Mouse (Mus musculus) liver, embryonic 12.5 days (tissue): ENCODE data around the gene Fam71f2. TPM values are rescaled to one million over a fixed set of nuclear protein-coding genes. Genes with fewer than 3 reads are reported as not detected.

ENCODE experiments used
- ATAC-seq: fragments of 200-750 bp; cut with Nextera tagmentation; 2 replicates; pipeline ENCODE4 v1.8.0; 2017; ENCODE audit warnings: moderate number of reproducible peaks, mild to moderate bottlenecking, moderate library complexity
- H3K27ac ChIP-seq: fragments of 300-500 bp; sonication (generic); 2 replicates; pipeline ENCODE4 v1.5.1; 2016; ENCODE audit warnings: mild to moderate bottlenecking
- H3K27me3 ChIP-seq: fragments of 300-500 bp; sonication (generic); replicated peaks from 2 replicates; pipeline ENCODE4 v1.6.1; 2016; ENCODE audit warnings: mild to moderate bottlenecking, moderate library complexity
- H3K36me3 ChIP-seq: fragments of 300-500 bp; sonication (generic); 2 replicates; pipeline ENCODE4 v1.6.1; 2016; ENCODE audit warnings: mild to moderate bottlenecking, moderate library complexity
- H3K4me1 ChIP-seq: fragments of 300-500 bp; sonication (generic); 2 replicates; pipeline ENCODE4 v1.6.1; 2016
- H3K4me2 ChIP-seq: fragments of 300-500 bp; sonication (generic); 2 replicates; pipeline ENCODE4 v1.6.1; 2016; ENCODE audit warnings: mild to moderate bottlenecking, moderate library complexity
- H3K4me3 ChIP-seq: fragments of 300-500 bp; sonication (generic); 2 replicates; pipeline ENCODE4 v1.5.1; 2016; ENCODE audit warnings: mild to moderate bottlenecking, moderate library complexity
- H3K9ac ChIP-seq: fragments of 300-500 bp; sonication (generic); 2 replicates; pipeline ENCODE4 v1.6.1; 2016; ENCODE audit warnings: mild to moderate bottlenecking, moderate library complexity
- H3K9me3 ChIP-seq: fragments of 300-500 bp; sonication (generic); replicated peaks from 2 replicates; pipeline ENCODE4 v1.6.1; 2016; ENCODE audit warnings: mild to moderate bottlenecking, moderate library complexity
- WGBS: fragments of 180-500 bp; shearing (Covaris S2); methylation state at CpG from one replicate; pipeline ENCODE4 v1.1.7; 2016; ENCODE audit not compliant: insufficient replicate concordance; 5-methylcytosine and 5-hydroxymethylcytosine counted together
- polyA plus RNA-seq: library from polyadenylated mRNA; unstranded; fragments of >200 nt; fragmentation: Nextera tagmentation; extraction: Ambion mirVana; gene quantifications from 2 replicates; pipeline ENCODE4 v1.2.1, GENCODE M21; 2016

Gene Fam71f2
- polyA plus RNA-seq, 1 experiment from 2014 or later = 0.31 TPM

DNA sequence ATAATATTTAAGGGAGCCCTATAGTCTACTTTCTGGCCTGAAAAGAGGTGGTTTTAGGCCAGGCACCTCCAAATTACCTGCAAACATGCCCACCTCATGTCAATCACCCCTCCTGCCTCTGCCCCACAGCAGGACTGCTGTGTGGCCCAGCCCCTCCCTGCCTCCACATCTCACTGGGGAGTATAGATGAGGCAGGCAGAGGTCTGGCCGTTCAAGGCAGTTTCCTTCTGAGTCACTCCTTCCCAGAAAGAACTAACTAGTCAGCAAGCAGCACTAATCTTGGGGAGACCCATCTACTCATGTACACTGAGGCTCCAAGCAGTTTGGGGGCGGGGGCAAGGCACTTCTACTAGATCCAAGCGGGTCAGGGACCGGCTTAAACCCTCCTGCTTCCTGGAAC, 32.3 kb upstream of the Fam71f2 start:
- 0 out of 2 replicates have a peak, but pooled peaks have one; percentile 20 for ATAC-seq
- Histone ChIP-seq H3K27ac (no peak overlapping the region), H3K4me1 (peaks cover 5% of the 10 kb centered on the region; the same call in 1 of the 2 replicates), H3K4me3 (no peak overlapping the region), H3K4me2 (no peak overlapping the region), H3K36me3 (no peaks in the 10 kb centered on the region), H3K9ac (no peak overlapping the region), H3K27me3 (0 out of 2 replicates have a peak, but pooled peaks cover 6% of the 10 kb centered on the region), H3K9me3 (no peaks in the 10 kb centered on the region)
- WGBS = 50% methylated on average over 4 of the region's 4 CpGs

- 47% methylated on average over 1 of the region's 1 CpGs for WGBS
- no peaks in the 10 kb centered on the region for H3K4me1 ChIP-seq
Observed at GRCm38 (mm10) chr6:29259418-29259817, 20.0 kb upstream of the Fam71f2 start.

GRCm38 (mm10) chr6:29261831-29262230, 17.6 kb upstream of the Fam71f2 start:
- no peak for ATAC-seq
- H3K4me2 ChIP-seq = no peak overlapping the region
- 54% methylated on average over 5 of the region's 5 CpGs for WGBS
- H3K27me3 ChIP-seq = 0 out of 2 replicates have a peak, but pooled peaks cover 16% of the 10 kb centered on the region
- H3K4me1 ChIP-seq = no peaks in the 10 kb centered on the region
- no peaks in the 10 kb centered on the region for H3K9me3 ChIP-seq
- H3K9ac ChIP-seq = no peak overlapping the region
- no peaks in the 10 kb centered on the region for H3K36me3 ChIP-seq
- H3K27ac ChIP-seq = no peak overlapping the region
- H3K4me3 ChIP-seq = no peak overlapping the region

More at GRCm38 (mm10) chr6:29259418-29259817, 20.0 kb upstream of the Fam71f2 start:
- no peak overlapping the region for H3K4me3 ChIP-seq
- no peak overlapping the region for H3K27ac ChIP-seq
- ATAC-seq = no peak
- no peak overlapping the region for H3K9ac ChIP-seq
- no peaks in the 10 kb centered on the region for H3K36me3 ChIP-seq
- H3K27me3 ChIP-seq = 0 out of 2 replicates have a peak, but pooled peaks cover 14% of the 10 kb centered on the region
- no peak overlapping the region for H3K4me2 ChIP-seq
- H3K9me3 ChIP-seq = no peaks in the 10 kb centered on the region

DNA sequence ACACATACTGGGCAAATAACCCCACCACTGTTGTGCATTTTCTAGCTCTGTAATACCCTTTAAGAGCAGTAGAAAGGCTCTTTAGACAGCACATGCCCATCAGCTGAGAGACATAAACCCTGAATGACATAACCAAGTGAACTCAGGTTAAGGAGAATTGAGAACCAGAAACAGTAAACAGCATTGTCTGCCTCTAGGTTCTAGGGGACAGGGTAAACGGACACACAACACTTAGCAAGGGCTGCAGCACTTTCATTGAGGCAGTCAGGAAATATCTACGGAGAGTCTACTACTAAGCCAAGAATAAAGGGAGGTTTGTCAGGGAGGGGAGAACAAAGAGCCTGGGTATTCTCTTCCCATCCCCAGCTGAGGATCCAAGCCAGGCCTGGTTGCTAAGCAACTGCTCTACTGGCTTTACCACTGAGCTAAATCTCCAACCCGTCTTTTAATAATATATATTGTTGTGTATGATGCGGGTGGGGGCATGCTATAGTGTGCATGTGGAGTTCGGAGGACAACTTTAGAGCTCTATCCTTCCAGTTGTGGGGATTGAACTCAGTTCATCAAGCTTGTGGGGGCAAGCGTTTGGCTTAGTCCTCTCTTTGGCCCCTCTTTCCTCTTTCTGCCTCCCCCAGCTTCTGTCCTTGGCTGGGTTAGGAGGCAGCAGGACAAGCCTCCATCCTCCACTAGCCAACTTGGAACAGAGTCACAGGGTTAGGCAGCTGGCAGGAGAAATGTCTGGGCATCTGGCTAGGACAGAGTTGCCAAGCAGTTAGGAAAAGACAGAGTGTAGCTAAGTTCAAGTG, 15.5 kb upstream of the Fam71f2 start:
- 0 out of 2 replicates have a peak, but pooled peaks cover 16% of the 10 kb centered on the region for H3K27me3 ChIP-seq
- WGBS = 59% methylated on average over 6 of the region's 6 CpGs
- H3K27ac ChIP-seq = no peak overlapping the region
- H3K36me3 ChIP-seq = no peaks in the 10 kb centered on the region
- H3K4me2 ChIP-seq = no peak overlapping the region
- no peaks in the 10 kb centered on the region for H3K4me1 ChIP-seq
- H3K9me3 ChIP-seq = no peaks in the 10 kb centered on the region
- no peak overlapping the region for H3K9ac ChIP-seq
- no peak for ATAC-seq
- H3K4me3 ChIP-seq = no peak overlapping the region

- Histone ChIP-seq H3K27me3 (0 out of 2 replicates have a peak, but pooled peaks cover 15% of the 10 kb centered on the region), H3K4me1 (no peaks in the 10 kb centered on the region), H3K9ac (no peak overlapping the region), H3K9me3 (no peaks in the 10 kb centered on the region), H3K4me3 (no peak overlapping the region), H3K27ac (no peak overlapping the region), H3K36me3 (no peaks in the 10 kb centered on the region), H3K4me2 (no peak overlapping the region)
- WGBS = 53% methylated on average over 3 of the region's 3 CpGs
- no peak for ATAC-seq
Observed at GRCm38 (mm10) chr6:29264456-29264781, 15.0 kb upstream of the Fam71f2 start.

DNA sequence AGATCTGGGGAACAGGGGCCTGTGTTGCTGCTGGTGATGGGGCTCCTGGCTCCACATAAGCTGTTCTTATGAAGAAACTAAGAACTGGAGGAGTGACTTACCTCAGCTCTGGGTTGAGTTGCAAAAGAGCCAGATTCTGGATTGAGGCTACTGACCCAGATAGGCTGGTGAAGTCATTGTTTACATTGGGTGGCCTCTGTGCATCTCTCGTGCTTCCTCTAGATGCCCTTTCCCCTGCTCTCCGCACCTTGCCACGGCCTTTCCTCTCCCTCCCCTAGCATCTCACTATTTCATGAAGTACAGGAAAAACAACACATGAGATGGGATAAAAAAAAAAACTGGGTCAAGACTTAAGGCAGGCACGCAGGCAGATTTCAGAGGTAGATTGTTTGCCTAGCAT, 12.5 kb upstream of the Fam71f2 start:
- Histone ChIP-seq H3K27ac (0 out of 2 replicates have a peak overlapping the region, but pooled peaks have one; percentile 26), H3K36me3 (no peaks in the 10 kb centered on the region), H3K27me3 (peaks cover 22% of the 10 kb centered on the region; the same call in 1 of the 2 replicates), H3K4me1 (peaks cover 8% of the 10 kb centered on the region; the same call in 1 of the 2 replicates), H3K9me3 (no peaks in the 10 kb centered on the region), H3K4me2 (no peak overlapping the region), H3K9ac (no peak overlapping the region), H3K4me3 (no peak overlapping the region)
- 52% methylated on average over 4 of the region's 4 CpGs for WGBS
- ATAC-seq = 0 out of 2 replicates have a peak, but pooled peaks have one; percentile 46

DNA sequence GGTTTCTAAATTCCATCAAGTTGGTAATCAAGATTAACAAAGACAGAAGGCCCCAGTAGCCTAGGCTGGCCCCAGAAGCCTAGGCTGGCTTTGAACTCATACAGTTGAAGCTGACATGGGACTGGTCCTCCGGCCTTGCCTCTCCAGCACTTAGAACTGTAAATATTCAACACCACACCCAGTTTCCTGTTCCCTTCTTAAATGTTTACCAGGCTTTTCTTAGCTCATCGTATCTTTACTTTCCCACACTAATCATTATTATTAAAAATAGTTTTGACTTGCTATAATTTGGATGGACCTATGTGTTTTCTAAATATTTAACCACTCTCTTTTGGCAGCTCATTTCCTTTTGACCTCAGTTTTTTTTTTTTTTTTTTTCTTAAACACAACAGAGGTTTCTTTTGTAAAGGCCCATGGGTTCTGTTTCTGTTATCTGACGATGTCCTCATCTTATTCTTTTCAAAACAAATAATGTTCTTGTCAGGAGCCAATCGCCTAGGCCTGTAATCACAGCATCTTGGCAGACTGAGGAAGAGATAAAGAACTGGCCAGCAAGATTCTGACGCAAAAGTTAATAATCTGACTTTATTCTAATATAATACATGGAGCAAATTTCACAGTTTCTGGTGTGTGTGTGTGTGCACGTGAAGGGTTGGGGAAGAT, 10.3 kb upstream of the Fam71f2 start:
- 60% methylated on average over 6 of the region's 6 CpGs for WGBS
- Histone ChIP-seq H3K27ac (no peak overlapping the region), H3K27me3 (peaks cover 17% of the 10 kb centered on the region; the same call in 1 of the 2 replicates), H3K4me1 (peaks cover 20% of the 10 kb centered on the region), H3K9ac (no peak overlapping the region), H3K36me3 (peaks cover under 1% of the 10 kb centered on the region; the same call in 1 of the 2 replicates), H3K4me2 (no peak overlapping the region), H3K4me3 (no peak overlapping the region), H3K9me3 (no peaks in the 10 kb centered on the region)
- no peak for ATAC-seq

DNA sequence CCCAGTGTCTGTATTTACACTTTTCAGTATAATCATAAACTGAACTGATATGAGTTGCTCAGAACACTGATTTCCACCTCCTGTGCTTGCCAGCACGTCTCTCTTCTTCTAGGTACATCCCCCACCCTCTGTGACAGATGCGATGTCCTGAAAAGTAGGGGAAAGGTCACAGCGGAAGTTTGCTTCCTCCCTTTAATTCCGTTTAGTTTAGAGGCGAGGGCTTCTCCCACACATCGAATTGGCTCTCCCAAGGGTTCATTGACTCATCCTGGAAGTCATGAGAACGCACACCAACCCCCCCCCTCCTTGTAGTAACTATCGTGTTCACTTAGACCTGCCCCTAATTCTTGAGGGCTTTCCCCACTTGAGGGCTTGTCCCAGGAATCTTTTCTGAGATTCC, 8.4 kb upstream of the Fam71f2 start:
- peak overlapping the region; percentile 49 for H3K4me2 ChIP-seq
- no peak for ATAC-seq
- peaks cover 19% of the 10 kb centered on the region for H3K36me3 ChIP-seq
- peak overlapping the region; percentile 56; the same call in 1 of the 2 replicates for H3K27ac ChIP-seq
- peak overlapping the region; percentile 27 for H3K4me3 ChIP-seq
- H3K9me3 ChIP-seq = no peaks in the 10 kb centered on the region
- peaks cover 22% of the 10 kb centered on the region for H3K4me1 ChIP-seq
- 0 out of 2 replicates have a peak overlapping the region, but pooled peaks have one; percentile 22 for H3K9ac ChIP-seq
- H3K27me3 ChIP-seq = peaks cover 13% of the 10 kb centered on the region; the same call in 1 of the 2 replicates
- 2% methylated on average over 8 of the region's 8 CpGs for WGBS

- H3K27ac ChIP-seq = peak within 1 kb of the TSS; percentile 78
- H3K4me3 ChIP-seq = peak within 1 kb of the TSS; percentile 72
- peaks cover 28% of the 10 kb centered on the region for H3K4me1 ChIP-seq
- under 1% methylated on average over 46 of the region's 46 CpGs for WGBS
- peak within 1 kb of the TSS; percentile 80 for H3K9ac ChIP-seq
- peak within 1 kb of the TSS; percentile 77 for H3K4me2 ChIP-seq
- peak; percentile 98 for ATAC-seq
- H3K27me3 ChIP-seq = peaks cover 13% of the 10 kb centered on the region; the same call in 1 of the 2 replicates
- no peaks in the 10 kb centered on the region for H3K9me3 ChIP-seq
- H3K36me3 ChIP-seq = peaks cover 25% of the 10 kb centered on the region
Observed at GRCm38 (mm10) chr6:29272312-29273072, 6.9 kb upstream of the Fam71f2 start, which contains the start of gene Hilpda. Hilpda (plus strand) TSS chr6:29272488.

- WGBS = 84% methylated on average over 5 of the region's 5 CpGs
- Histone ChIP-seq H3K27me3 (no peaks in the 10 kb centered on the region), H3K4me1 (peaks cover 27% of the 10 kb centered on the region), H3K27ac (no peak overlapping the region), H3K36me3 (peaks cover 25% of the 10 kb centered on the region), H3K4me3 (no peak overlapping the region), H3K9ac (no peak overlapping the region), H3K4me2 (no peak overlapping the region), H3K9me3 (no peaks in the 10 kb centered on the region)
- ATAC-seq = no peak
Observed at GRCm38 (mm10) chr6:29276746-29277145, 2.6 kb upstream of the Fam71f2 start.

GRCm38 (mm10) chr6:29278513-29279267, 703 bp upstream of the Fam71f2 start:
- peak; percentile 68 for ATAC-seq
- Histone ChIP-seq H3K4me1 (peaks cover 19% of the 10 kb centered on the region), H3K4me2 (no peak overlapping the region), H3K27ac (no peak overlapping the region), H3K4me3 (no peak overlapping the region), H3K27me3 (no peaks in the 10 kb centered on the region), H3K9ac (no peak overlapping the region), H3K9me3 (no peaks in the 10 kb centered on the region), H3K36me3 (peaks cover 25% of the 10 kb centered on the region)
- WGBS = 23% methylated on average over 8 of the region's 8 CpGs
